In the genomic region with DNA sequence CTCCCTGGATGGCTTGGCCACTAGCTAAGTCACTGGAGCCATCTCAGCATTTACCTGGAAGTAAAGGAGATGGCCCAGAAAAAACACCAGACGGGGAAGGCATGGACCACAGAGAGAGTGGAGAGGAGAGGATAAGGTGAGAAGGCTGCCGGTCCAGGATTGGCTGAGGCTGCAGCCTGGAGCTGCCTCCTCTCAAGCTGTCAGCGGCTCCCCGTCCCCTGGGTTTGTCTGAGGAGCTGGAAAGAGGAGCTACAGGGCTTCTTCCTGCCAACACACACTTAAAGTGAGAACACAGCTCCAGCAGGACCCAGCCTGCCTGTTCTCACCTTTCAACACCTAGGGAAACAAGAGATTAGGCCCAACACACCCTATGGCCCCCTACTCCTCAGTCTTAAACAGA, we compare ENCODE assay signal across 12 mouse cellular contexts.
A peak's percentile ranks its signal among the peaks of the same experiment; 100 is the strongest.
DNase-seq lines count a peak whose midpoint lies in the region; ATAC-seq and TF ChIP-seq lines count a peak whose summit lies in the region.
"Had no signal": no experiment of that assay in that cellular context is flagged by ENCODE, and none has a peak within 500 bp of the region (broad histone marks: within the 10 kb centered on the region; RNA-seq: fewer than 3 reads in every experiment).

No protein-coding gene starts in this region.

- intact Hi-C loops in gastrocnemius, adult 2 months (cut with DNase I) = no loop called here
- intact Hi-C loops in gastrocnemius, postnatal 36 days (cut with DNase I) = no loop called here
- intact Hi-C loops in heart, postnatal 10 days (cut with DNase I) = no loop called here

- H3K4me2 ChIP-seq in hindbrain, postnatal 0 days (ENCODE audit: low read depth, low read length) = no peak overlapping the region
- H3K4me2 ChIP-seq in hindbrain, embryonic 14.5 days (replicated peaks) = no peak overlapping the region

- no peak for TF ChIP-seq CTCF in gastrocnemius, adult 2 months (IDR thresholded peaks at IDR 0.05)
- no peak for TF ChIP-seq CTCF in hindbrain, postnatal 0 days (IDR thresholded peaks at IDR 0.05; ENCODE audit: low read depth)
- no peak for TF ChIP-seq CTCF in brain, embryonic 14.5 days (IDR thresholded peaks at IDR 0.05; ENCODE audit: borderline replicate concordance, extremely low read depth, insufficient read depth, insufficient read length)

- 49% methylated on average over 4 of the region's 4 CpGs for WGBS in hindbrain, postnatal 0 days
- WGBS in hindbrain, embryonic 14.5 days = 51% methylated on average over 4 of the region's 4 CpGs

- no peak for ATAC-seq in hindbrain, postnatal 0 days
- no peak for ATAC-seq in hindbrain, embryonic 14.5 days (ENCODE audit: low FRiP score)
- ATAC-seq: CD4-positive, CD25-positive, alpha-beta regulatory T cell, adult 4 months; inflammation-experienced regulatory T-cells, adult 6 months; liver, postnatal 0 days had no signal

- H3K9me3 ChIP-seq in hindbrain, postnatal 0 days (ENCODE audit: low read length) = no peaks in the 10 kb centered on the region
- no peaks in the 10 kb centered on the region for H3K9me3 ChIP-seq in hindbrain, embryonic 14.5 days (ENCODE audit: control insufficient read depth, low read length)

- no peaks in the 10 kb centered on the region for H3K27me3 ChIP-seq in hindbrain, postnatal 0 days (ENCODE audit: insufficient read depth, low read length)
- no peaks in the 10 kb centered on the region for H3K27me3 ChIP-seq in hindbrain, embryonic 14.5 days (ENCODE audit: control insufficient read depth, insufficient read depth, low read length)

- no peak overlapping the region for H3K9ac ChIP-seq in hindbrain, postnatal 0 days (replicated peaks; ENCODE audit: low read length)
- H3K9ac ChIP-seq in hindbrain, embryonic 14.5 days = no peak overlapping the region
- H3K9ac ChIP-seq: liver, postnatal 0 days had no signal

- H3K27ac ChIP-seq in gastrocnemius, adult 2 months = no peak overlapping the region
- H3K27ac ChIP-seq in hindbrain, postnatal 0 days = peak overlapping the region; percentile 71; the same call in 1 of the 2 replicates
- H3K27ac ChIP-seq in hindbrain, embryonic 14.5 days = no peak overlapping the region

- peak; percentile 13 for DNase-seq in gastrocnemius, adult 2 months
- DNase-seq in gastrocnemius, postnatal 36 days = no peak
- no peak for DNase-seq in hindbrain, postnatal 0 days (ENCODE audit: low spot score)
- DNase-seq in hindbrain, embryonic 14.5 days (ENCODE audit: low spot score) = no peak
- peak; percentile 62 for DNase-seq in brain, embryonic 14.5 days (ENCODE audit: low read depth)
- peak; percentile 39 to 40 for DNase-seq in heart, postnatal 10 days
- DNase-seq in frontal cortex, adult 2 months (ENCODE audit: extremely low spot score in 1 of 2, low spot score in 1 of 2) = no peak
- DNase-seq in kidney, adult 9 months = no peak
- DNase-seq: liver, postnatal 0 days; spleen, adult 18-20 months had no signal

- TF ChIP-seq POLR2A in brain, embryonic 14.5 days (IDR thresholded peaks at IDR 0.05; ENCODE audit: borderline replicate concordance, extremely low read depth, insufficient read depth, insufficient read length, poor library complexity, severe bottlenecking) = no peak

- no peaks in the 10 kb centered on the region for H3K36me3 ChIP-seq in hindbrain, postnatal 0 days (ENCODE audit: insufficient read depth, low read length)
- H3K36me3 ChIP-seq in hindbrain, embryonic 14.5 days (replicated peaks; ENCODE audit: control insufficient read depth, insufficient read depth) = no peaks in the 10 kb centered on the region

- peaks cover 14% of the 10 kb centered on the region for H3K4me1 ChIP-seq in hindbrain, postnatal 0 days (ENCODE audit: insufficient read depth, low read length)
- peaks cover 11% of the 10 kb centered on the region; the same call in 1 of the 2 replicates for H3K4me1 ChIP-seq in hindbrain, embryonic 14.5 days (replicated peaks; ENCODE audit: control insufficient read depth, insufficient read depth, low read length)

- H3K4me3 ChIP-seq in gastrocnemius, adult 2 months = no peak overlapping the region
- no peak overlapping the region for H3K4me3 ChIP-seq in hindbrain, postnatal 0 days (ENCODE audit: low read length)
- H3K4me3 ChIP-seq in hindbrain, embryonic 14.5 days (replicated peaks; ENCODE audit: low read length) = no peak overlapping the region

Comparison
In these comparisons a context has a peak if more than half of its experiments do, and no peak if none do; other contexts are left out.
1. DNase-seq: peak in gastrocnemius, adult 2 months (single experiment), brain, embryonic 14.5 days (single experiment) and heart, postnatal 10 days (2 of 2); none in gastrocnemius, postnatal 36 days (0 of 2), hindbrain, postnatal 0 days (single experiment), hindbrain, embryonic 14.5 days (single experiment), frontal cortex, adult 2 months (0 of 2) and kidney, adult 9 months (single experiment).